Mouse (Mus musculus) heart, embryonic 11.5 days (tissue): ENCODE results near the gene Sprn. TPM values are rescaled to one million over a fixed set of nuclear protein-coding genes. Genes with fewer than 3 reads are reported as not detected.

Experiments used
- ATAC-seq: fragments of 200-750 bp; cut with Nextera tagmentation; replicated peaks from 2 replicates; pipeline ENCODE4 v1.8.0; 2017; ENCODE audit warnings: moderate library complexity; ENCODE audit not compliant: insufficient number of reproducible peaks, low FRiP score, low TSS enrichment
- H3K27ac ChIP-seq: fragments of 300-500 bp; sonication (generic); 2 replicates; pipeline ENCODE4 v1.5.1; 2014; ENCODE audit warnings: mild to moderate bottlenecking, low read depth, low read length
- H3K27me3 ChIP-seq: fragments of 300-500 bp; sonication (generic); 2 replicates; pipeline ENCODE4 v1.6.1; 2014; ENCODE audit warnings: mild to moderate bottlenecking, low read length, mixed read lengths; ENCODE audit not compliant: control insufficient read depth, insufficient read depth
- H3K36me3 ChIP-seq: fragments of 300-500 bp; sonication (generic); 2 replicates; pipeline ENCODE4 v1.6.1; 2014; ENCODE audit warnings: mild to moderate bottlenecking, low read length, moderate library complexity, mixed read lengths; ENCODE audit not compliant: control insufficient read depth, insufficient read depth
- H3K4me1 ChIP-seq: fragments of 300-500 bp; sonication (generic); 2 replicates; pipeline ENCODE4 v1.6.1; 2014; ENCODE audit warnings: low read length; ENCODE audit not compliant: control insufficient read depth, insufficient read depth
- H3K4me2 ChIP-seq: fragments of 300-500 bp; sonication (generic); 2 replicates; pipeline ENCODE4 v1.6.1; 2014; ENCODE audit warnings: mild to moderate bottlenecking, moderate library complexity
- H3K4me3 ChIP-seq: fragments of 300-500 bp; sonication (generic); 2 replicates; pipeline ENCODE4 v1.5.1; 2014; ENCODE audit warnings: low read depth, low read length
- H3K9ac ChIP-seq: fragments of 300-500 bp; sonication (generic); 2 replicates; pipeline ENCODE4 v1.6.1; 2014; ENCODE audit warnings: mild to moderate bottlenecking, low read depth, low read length, moderate library complexity
- H3K9me3 ChIP-seq: fragments of 300-500 bp; sonication (generic); replicated peaks from 2 replicates; pipeline ENCODE4 v1.6.1; 2016; ENCODE audit warnings: low read length; ENCODE audit not compliant: control insufficient read depth
- WGBS: fragments of 180-500 bp; shearing (Covaris S2); extraction: QIAGEN DNeasy Blood & Tissue Kit; methylation state at CpG from one replicate; pipeline ENCODE4 v1.1.7; 2014; ENCODE audit not compliant: insufficient replicate concordance; 5-methylcytosine and 5-hydroxymethylcytosine counted together
- polyA plus RNA-seq: library from polyadenylated mRNA; unstranded; fragments of >200 nt; fragmentation: Nextera tagmentation; extraction: Ambion mirVana; gene quantifications from 2 replicates; pipeline ENCODE4 v1.2.1, GENCODE M21; 2014

Sprn gene
- polyA plus RNA-seq, result 0.04 TPM in 1 of 2 replicates, not detected in the other

- no peak for ATAC-seq
- Histone ChIP-seq H3K4me3 (peak within 1 kb of the TSS; percentile 22; the same call in 1 of the 2 replicates), H3K9me3 (no peaks in the 10 kb centered on the region), H3K4me1 (peaks cover 2% of the 10 kb centered on the region; the same call in 1 of the 2 replicates), H3K36me3 (no peaks in the 10 kb centered on the region; the same call in none of the 2 replicates), H3K27ac (no peak within 1 kb of the TSS), H3K27me3 (peaks cover 44% of the 10 kb centered on the region), H3K9ac (no peak within 1 kb of the TSS), H3K4me2 (peak within 1 kb of the TSS; percentile 53)
- 5% methylated on average over 28 of the region's 28 CpGs for WGBS
Observed at GRCm38 (mm10) chr7:140154218-140154927, at the start of gene Sprn. Gene Sprn, minus strand, starts transcription at chr7:140154877.

- H3K4me3 ChIP-seq, result no peak overlapping the region
- H3K9ac ChIP-seq, result no peak overlapping the region
- no peaks in the 10 kb centered on the region for H3K9me3 ChIP-seq
- no peak for ATAC-seq
- WGBS, result 79% methylated on average over 4 of the region's 4 CpGs
- H3K4me2 ChIP-seq, result no peak overlapping the region
- no peaks in the 10 kb centered on the region for H3K4me1 ChIP-seq
- H3K27ac ChIP-seq, result no peak overlapping the region
- no peaks in the 10 kb centered on the region for H3K36me3 ChIP-seq
- no peaks in the 10 kb centered on the region for H3K27me3 ChIP-seq
Observed at GRCm38 (mm10) chr7:140201090-140201489, 46.4 kb upstream of the Sprn start.

- WGBS, result 74% methylated on average over 8 of the region's 8 CpGs
- Histone ChIP-seq H3K9me3 (no peaks in the 10 kb centered on the region), H3K4me2 (no peak overlapping the region), H3K9ac (no peak overlapping the region), H3K4me1 (no peaks in the 10 kb centered on the region), H3K4me3 (no peak overlapping the region), H3K27ac (no peak overlapping the region), H3K27me3 (no peaks in the 10 kb centered on the region), H3K36me3 (no peaks in the 10 kb centered on the region)
- ATAC-seq, result no peak
Observed at GRCm38 (mm10) chr7:140196002-140196401, 41.3 kb upstream of the Sprn start.

GRCm38 (mm10) chr7:140194031-140194430 lies 39.4 kb upstream of the Sprn start:
- ATAC-seq, result no peak
- no peaks in the 10 kb centered on the region for H3K9me3 ChIP-seq
- 81% methylated on average over 4 of the region's 4 CpGs for WGBS

GRCm38 (mm10) chr7:140192851-140193250 lies 38.2 kb upstream of the Sprn start:
- no peak overlapping the region for H3K27ac ChIP-seq
- H3K36me3 ChIP-seq, result no peaks in the 10 kb centered on the region
- no peak overlapping the region for H3K4me2 ChIP-seq
- H3K4me3 ChIP-seq, result no peak overlapping the region
- no peaks in the 10 kb centered on the region for H3K27me3 ChIP-seq
- no peaks in the 10 kb centered on the region for H3K4me1 ChIP-seq
- no peak for ATAC-seq
- WGBS, result 81% methylated on average over 2 of the region's 2 CpGs
- no peaks in the 10 kb centered on the region for H3K9me3 ChIP-seq
- no peak overlapping the region for H3K9ac ChIP-seq

More at GRCm38 (mm10) chr7:140194031-140194430, 39.4 kb upstream of the Sprn start:
- Histone ChIP-seq H3K27ac (no peak overlapping the region), H3K27me3 (no peaks in the 10 kb centered on the region), H3K4me1 (no peaks in the 10 kb centered on the region), H3K4me2 (no peak overlapping the region), H3K4me3 (no peak overlapping the region), H3K9ac (no peak overlapping the region), H3K36me3 (no peaks in the 10 kb centered on the region)

GRCm38 (mm10) chr7:140192445-140192844 lies 37.8 kb upstream of the Sprn start:
- Histone ChIP-seq H3K4me2 (no peak overlapping the region), H3K9me3 (no peaks in the 10 kb centered on the region), H3K9ac (no peak overlapping the region), H3K4me1 (no peaks in the 10 kb centered on the region), H3K27me3 (no peaks in the 10 kb centered on the region), H3K36me3 (no peaks in the 10 kb centered on the region), H3K27ac (no peak overlapping the region), H3K4me3 (no peak overlapping the region)
- WGBS, result 59% methylated on average over 2 of the region's 2 CpGs
- no peak for ATAC-seq

GRCm38 (mm10) chr7:140190435-140190834 lies 35.8 kb upstream of the Sprn start:
- H3K27ac ChIP-seq, result no peak overlapping the region
- WGBS, result 86% methylated on average over 1 of the region's 1 CpGs
- no peaks in the 10 kb centered on the region for H3K36me3 ChIP-seq
- no peak overlapping the region for H3K4me3 ChIP-seq
- no peaks in the 10 kb centered on the region for H3K27me3 ChIP-seq
- H3K4me1 ChIP-seq, result no peaks in the 10 kb centered on the region
- H3K9ac ChIP-seq, result no peak overlapping the region
- H3K4me2 ChIP-seq, result no peak overlapping the region
- no peak for ATAC-seq
- H3K9me3 ChIP-seq, result no peaks in the 10 kb centered on the region

- H3K27ac ChIP-seq, result no peak overlapping the region
- H3K36me3 ChIP-seq, result no peaks in the 10 kb centered on the region
- H3K9me3 ChIP-seq, result no peaks in the 10 kb centered on the region
- no peak overlapping the region for H3K9ac ChIP-seq
- H3K4me1 ChIP-seq, result no peaks in the 10 kb centered on the region
- H3K27me3 ChIP-seq, result no peaks in the 10 kb centered on the region
- no peak overlapping the region for H3K4me3 ChIP-seq
- H3K4me2 ChIP-seq, result no peak overlapping the region
- ATAC-seq, result no peak
- WGBS, result 57% methylated on average over 4 of the region's 4 CpGs
Observed at GRCm38 (mm10) chr7:140188391-140189328, 34.0 kb upstream of the Sprn start.
